Mouse (Mus musculus): ENCODE results near the gene Runx3. TPM values are rescaled to one million over a fixed set of nuclear protein-coding genes. Genes with fewer than 3 reads are reported as not detected.

Runx3 gene
- polyA plus RNA-seq, 1 experiment from 2014 or later = 0.16 TPM

GRCm38 (mm10) chr4:135221632-135222407, 101.4 kb downstream of the Runx3 start:
- peak overlapping the region; percentile 30; the same call in 1 of the 2 replicates for H3K27ac ChIP-seq (ENCODE audit: low read depth)
- DNase-seq = no peak
- peaks cover 83% of the 10 kb centered on the region for H3K36me3 ChIP-seq (ENCODE audit: insufficient read depth)

DNA sequence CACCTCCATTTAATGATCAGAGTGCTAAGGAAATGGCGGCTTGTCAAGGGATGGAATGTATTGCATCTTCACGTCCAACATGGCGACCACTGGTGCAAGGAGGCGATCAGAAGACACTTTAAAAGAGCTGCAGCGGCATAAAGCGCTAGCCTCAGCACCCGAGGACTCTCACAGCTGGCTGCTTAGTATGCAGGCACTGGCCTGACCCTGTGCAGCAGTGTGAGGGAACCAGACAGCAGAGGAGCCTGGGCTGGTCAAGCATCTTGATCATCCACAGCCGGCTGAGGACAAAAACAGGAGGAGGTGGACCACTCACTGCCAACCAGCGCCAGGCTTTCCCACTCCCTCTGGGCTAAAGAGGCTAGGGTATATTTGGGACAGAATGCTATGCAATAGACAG, 103.4 kb downstream of the Runx3 start:
- 86% methylated on average over 9 of the region's 9 CpGs for WGBS
- no peak overlapping the region for H3K4me3 ChIP-seq (ENCODE audit: low read depth, low read length)
- H3K36me3 ChIP-seq (ENCODE audit: insufficient read depth) = peaks cover 64% of the 10 kb centered on the region
- DNase-seq (no peak), ATAC-seq (ENCODE audit: insufficient read depth) (no peak)
- H3K27me3 ChIP-seq (ENCODE audit: insufficient read depth, low read length) = no peaks in the 10 kb centered on the region
- H3K4me1 ChIP-seq (ENCODE audit: insufficient read depth) = no peaks in the 10 kb centered on the region
- no peak overlapping the region for H3K4me2 ChIP-seq
- H3K27ac ChIP-seq (ENCODE audit: low read depth) = no peak overlapping the region
- TF ChIP-seq CTCF (IDR thresholded peaks at IDR 0.05; ENCODE audit: low read depth) = no peak
- H3K9ac ChIP-seq = no peak overlapping the region
- H3K9me3 ChIP-seq (ENCODE audit: low read depth, low read length) = no peaks in the 10 kb centered on the region

More at GRCm38 (mm10) chr4:135221632-135222407, 101.4 kb downstream of the Runx3 start:
- H3K4me2 ChIP-seq = no peak overlapping the region
- H3K27me3 ChIP-seq (ENCODE audit: insufficient read depth, low read length) = no peaks in the 10 kb centered on the region
- no peaks in the 10 kb centered on the region for H3K4me1 ChIP-seq (ENCODE audit: insufficient read depth)
- no peak overlapping the region for H3K9ac ChIP-seq
- TF ChIP-seq CTCF (IDR thresholded peaks at IDR 0.05; ENCODE audit: low read depth) = no peak
- 71% methylated on average over 12 of the region's 12 CpGs for WGBS
- no peak overlapping the region for H3K4me3 ChIP-seq (ENCODE audit: low read depth, low read length)
- no peak for ATAC-seq (ENCODE audit: insufficient read depth)
- no peaks in the 10 kb centered on the region for H3K9me3 ChIP-seq (ENCODE audit: low read depth, low read length)

- Histone ChIP-seq H3K9me3 (ENCODE audit: low read depth, low read length) (no peaks in the 10 kb centered on the region), H3K27me3 (ENCODE audit: insufficient read depth, low read length) (no peaks in the 10 kb centered on the region), H3K4me2 (no peak overlapping the region), H3K4me1 (ENCODE audit: insufficient read depth) (no peaks in the 10 kb centered on the region), H3K27ac (ENCODE audit: low read depth) (no peak overlapping the region), H3K4me3 (ENCODE audit: low read depth, low read length) (no peak overlapping the region), H3K36me3 (ENCODE audit: insufficient read depth) (peaks cover 55% of the 10 kb centered on the region), H3K9ac (no peak overlapping the region)
- TF ChIP-seq CTCF (IDR thresholded peaks at IDR 0.05; ENCODE audit: low read depth) = no peak
- WGBS = 90% methylated on average over 12 of the region's 12 CpGs
- DNase-seq (peak; percentile 46), ATAC-seq (ENCODE audit: insufficient read depth) (no peak)
Measured at GRCm38 (mm10) chr4:135226008-135226667, 105.7 kb downstream of the Runx3 start.

Other genes with a start within 250 kb of the Runx3 start
- gene Tmem50a, start 205.6 kb upstream of the Runx3 start, polyA plus RNA-seq (2014; fragmentation: Nextera tagmentation; extraction: Ambion mirVana) = 151 and 155 TPM in 2 replicates
- 341 and 344 TPM in 2 replicates for gene Rsrp1, start 197.1 kb upstream of the Runx3 start, polyA plus RNA-seq (2014; fragmentation: Nextera tagmentation; extraction: Ambion mirVana)
- 59.6 and 63.2 TPM in 2 replicates for gene Syf2, start 189.8 kb upstream of the Runx3 start, polyA plus RNA-seq (2014; fragmentation: Nextera tagmentation; extraction: Ambion mirVana)
- 128 and 133 TPM in 2 replicates for gene Clic4, start 152.2 kb downstream of the Runx3 start, polyA plus RNA-seq (2014; fragmentation: Nextera tagmentation; extraction: Ambion mirVana)
- 201 and 224 TPM in 2 replicates for gene Srrm1, start 232.7 kb downstream of the Runx3 start, polyA plus RNA-seq (2014; fragmentation: Nextera tagmentation; extraction: Ambion mirVana)